Mouse (Mus musculus): Measurements from ENCODE around the gene Esrra. TPM values are rescaled to one million over a fixed set of nuclear protein-coding genes. Genes with fewer than 3 reads are reported as not detected.

Gene Esrra
- total RNA-seq, 2 experiments from 2014 or later, result 56.0 to 60.9 TPM

GRCm38 (mm10) chr19:6942764-6943163 is 21.2 kb upstream of the Esrra start:
- no peak for DNase-seq (ENCODE audit: low spot score in 2 of 2)
- intact Hi-C loops (cut with DNase I), result loop anchor here (5.0 kb wide), 1 partner anchor 35 kb away; the partner anchor contains the start of gene Plcb3

GRCm38 (mm10) chr19:6942249-6942691 is 20.7 kb upstream of the Esrra start, which contains the start of gene Gpr137:
Gene Gpr137 (minus strand): TSS chr19:6942480.
- intact Hi-C loops (cut with DNase I), result loop anchor here (5.0 kb wide), 1 partner anchor 35 kb away; the partner anchor contains the start of gene Plcb3
- DNase-seq (ENCODE audit: low spot score in 2 of 2), result peak; percentile 91 to 92

GRCm38 (mm10) chr19:6941372-6942248 is 20.0 kb upstream of the Esrra start, which contains the start of gene Bad:
Gene Bad (plus strand): TSS chr19:6941861.
- peak; percentile 90 to 96 for DNase-seq (ENCODE audit: low spot score in 2 of 2)
- intact Hi-C loops (cut with DNase I), result loop anchor here (5.0 kb wide), 1 partner anchor 36 kb away; the partner anchor contains the start of gene Plcb3

GRCm38 (mm10) chr19:6940396-6941351 is 19.1 kb upstream of the Esrra start:
- DNase-seq (ENCODE audit: low spot score in 2 of 2), result no peak
- intact Hi-C loops (cut with DNase I), result loop anchor here (5.0 kb wide), 1 partner anchor 37 kb away; the partner anchor contains the start of gene Plcb3

GRCm38 (mm10) chr19:6939106-6940002 is 17.7 kb upstream of the Esrra start:
- DNase-seq (ENCODE audit: low spot score in 2 of 2), result no peak
- intact Hi-C loops (cut with DNase I), result loop anchor here (5.0 to 10.0 kb wide), 2 partner anchors 38 to 445 kb away; partner anchors contain the start of gene Plcb3

- no peak for DNase-seq (ENCODE audit: low spot score in 2 of 2)
- intact Hi-C loops (cut with DNase I), result loop anchor here (10.0 kb wide), 1 partner anchor 443 kb away; no protein-coding TSS in a partner anchor
Observed at GRCm38 (mm10) chr19:6937541-6938465, 16.2 kb upstream of the Esrra start.

- DNase-seq (ENCODE audit: low spot score in 2 of 2), result no peak
- intact Hi-C loops (cut with DNase I), result loop anchor here (10.0 kb wide), 1 partner anchor 441 kb away; no protein-coding TSS in a partner anchor
Observed at GRCm38 (mm10) chr19:6936299-6936698, 14.7 kb upstream of the Esrra start.

GRCm38 (mm10) chr19:6934195-6934977 is 12.8 kb upstream of the Esrra start, which contains the start of gene Kcnk4:
Gene Kcnk4 (minus strand): TSS chr19:6934515.
- intact Hi-C loops (cut with DNase I), result loop anchor here (5.0 to 10.0 kb wide), 2 partner anchors 83 to 440 kb away; partner anchors contain the start of gene Fermt3
- no peak for DNase-seq (ENCODE audit: low spot score in 2 of 2)

GRCm38 (mm10) chr19:6933436-6934194 is 12.0 kb upstream of the Esrra start:
- DNase-seq (ENCODE audit: low spot score in 2 of 2), result peak; percentile 56 to 63
- intact Hi-C loops (cut with DNase I), result loop anchor here (5.0 to 10.0 kb wide), 2 partner anchors 84 to 439 kb away; partner anchors contain the start of gene Fermt3

- no peak for DNase-seq (ENCODE audit: low spot score in 2 of 2)
- intact Hi-C loops (cut with DNase I), result loop anchor here (5.0 to 10.0 kb wide), 2 partner anchors 84 to 438 kb away; partner anchors contain the start of gene Fermt3
Observed at GRCm38 (mm10) chr19:6933102-6933435, 11.5 kb upstream of the Esrra start.

GRCm38 (mm10) chr19:6932018-6932417 is 10.4 kb upstream of the Esrra start:
- DNase-seq (ENCODE audit: low spot score in 2 of 2), result no peak
- intact Hi-C loops (cut with DNase I), result loop anchor here (5.0 to 10.0 kb wide), 2 partner anchors 85 to 437 kb away; partner anchors contain the start of gene Fermt3

- intact Hi-C loops (cut with DNase I), result loop anchor here (5.0 to 10.0 kb wide), 2 partner anchors 86 to 436 kb away; partner anchors contain the start of gene Fermt3
- DNase-seq (ENCODE audit: low spot score in 2 of 2), result no peak
Observed at GRCm38 (mm10) chr19:6931002-6931401, 9.4 kb upstream of the Esrra start.

- intact Hi-C loops (cut with DNase I), result no loop called here
- DNase-seq (ENCODE audit: low spot score in 2 of 2), result no peak
Observed at GRCm38 (mm10) chr19:6928080-6928479, 6.5 kb upstream of the Esrra start.

GRCm38 (mm10) chr19:6926559-6927255 is 5.1 kb upstream of the Esrra start:
- intact Hi-C loops (cut with DNase I), result no loop called here

More at GRCm38 (mm10) chr19:6926559-6927255, 5.1 kb upstream of the Esrra start:
- DNase-seq (ENCODE audit: low spot score in 2 of 2), result no peak

All from left cerebral cortex, postnatal 14 days (tissue).